Mouse (Mus musculus): Measurements from ENCODE around the gene Tmem213. TPM values are rescaled to one million over a fixed set of nuclear protein-coding genes. Genes with fewer than 3 reads are reported as not detected.

Gene Tmem213
- polyA plus RNA-seq, 1 experiment from 2014 or later: not detected

GRCm38 (mm10) chr6:38108449-38108848, 606 bp upstream of the Tmem213 start:
- no peak for ATAC-seq (ENCODE audit: low read depth)
- no peak overlapping the region for H3K27ac ChIP-seq (ENCODE audit: low read depth, low read length)
- 91% methylated on average over 5 of the region's 5 CpGs for WGBS
- no peaks in the 10 kb centered on the region for H3K36me3 ChIP-seq (ENCODE audit: control insufficient read depth, insufficient read depth, low read length)
- H3K4me3 ChIP-seq (ENCODE audit: low read depth, low read length): no peak overlapping the region
- H3K9me3 ChIP-seq (ENCODE audit: control insufficient read depth, low read length): no peaks in the 10 kb centered on the region
- H3K9ac ChIP-seq (replicated peaks; ENCODE audit: low read depth, low read length): no peak overlapping the region
- H3K27me3 ChIP-seq (ENCODE audit: control insufficient read depth, insufficient read depth, low read length): no peaks in the 10 kb centered on the region
- H3K4me1 ChIP-seq (ENCODE audit: control insufficient read depth, insufficient read depth, low read length): no peaks in the 10 kb centered on the region
- H3K4me2 ChIP-seq (ENCODE audit: low read depth, low read length): no peak overlapping the region

GRCm38 (mm10) chr6:38109871-38110270, 816 bp downstream of the Tmem213 start:
- Histone ChIP-seq H3K27ac (ENCODE audit: low read depth, low read length) (no peak overlapping the region), H3K4me2 (ENCODE audit: low read depth, low read length) (no peak overlapping the region), H3K4me1 (ENCODE audit: control insufficient read depth, insufficient read depth, low read length) (no peaks in the 10 kb centered on the region), H3K4me3 (ENCODE audit: low read depth, low read length) (no peak overlapping the region), H3K9me3 (ENCODE audit: control insufficient read depth, low read length) (no peaks in the 10 kb centered on the region), H3K27me3 (ENCODE audit: control insufficient read depth, insufficient read depth, low read length) (no peaks in the 10 kb centered on the region), H3K9ac (replicated peaks; ENCODE audit: low read depth, low read length) (no peak overlapping the region), H3K36me3 (ENCODE audit: control insufficient read depth, insufficient read depth, low read length) (no peaks in the 10 kb centered on the region)
- ATAC-seq (ENCODE audit: low read depth): no peak
- WGBS: 19% methylated on average over 9 of the region's 9 CpGs

- H3K9me3 ChIP-seq (ENCODE audit: control insufficient read depth, low read length): no peaks in the 10 kb centered on the region
- no peaks in the 10 kb centered on the region for H3K4me1 ChIP-seq (ENCODE audit: control insufficient read depth, insufficient read depth, low read length)
- H3K27me3 ChIP-seq (ENCODE audit: control insufficient read depth, insufficient read depth, low read length): no peaks in the 10 kb centered on the region
- no peaks in the 10 kb centered on the region for H3K36me3 ChIP-seq (ENCODE audit: control insufficient read depth, insufficient read depth, low read length)
- no peak overlapping the region for H3K9ac ChIP-seq (replicated peaks; ENCODE audit: low read depth, low read length)
- H3K4me3 ChIP-seq (ENCODE audit: low read depth, low read length): no peak overlapping the region
- no peak overlapping the region for H3K4me2 ChIP-seq (ENCODE audit: low read depth, low read length)
- H3K27ac ChIP-seq (ENCODE audit: low read depth, low read length): no peak overlapping the region
- WGBS: 79% methylated on average over 9 of the region's 9 CpGs
- no peak for ATAC-seq (ENCODE audit: low read depth)
These were observed 1.8 kb downstream of the Tmem213 start for GRCm38 (mm10) chr6:38110859-38111258.

- Histone ChIP-seq H3K9ac (replicated peaks; ENCODE audit: low read depth, low read length) (no peak overlapping the region), H3K4me1 (ENCODE audit: control insufficient read depth, insufficient read depth, low read length) (no peaks in the 10 kb centered on the region), H3K4me2 (ENCODE audit: low read depth, low read length) (no peak overlapping the region), H3K27ac (ENCODE audit: low read depth, low read length) (no peak overlapping the region), H3K27me3 (ENCODE audit: control insufficient read depth, insufficient read depth, low read length) (no peaks in the 10 kb centered on the region), H3K36me3 (ENCODE audit: control insufficient read depth, insufficient read depth, low read length) (no peaks in the 10 kb centered on the region), H3K9me3 (ENCODE audit: control insufficient read depth, low read length) (no peaks in the 10 kb centered on the region), H3K4me3 (ENCODE audit: low read depth, low read length) (no peak overlapping the region)
- WGBS: 73% methylated on average over 4 of the region's 4 CpGs
- ATAC-seq (ENCODE audit: low read depth): no peak
These were observed 7.2 kb downstream of the Tmem213 start for GRCm38 (mm10) chr6:38116107-38116770.

- no peak overlapping the region for H3K4me2 ChIP-seq (ENCODE audit: low read depth, low read length)
- no peak for ATAC-seq (ENCODE audit: low read depth)
- H3K9ac ChIP-seq (replicated peaks; ENCODE audit: low read depth, low read length): no peak overlapping the region
- no peaks in the 10 kb centered on the region for H3K27me3 ChIP-seq (ENCODE audit: control insufficient read depth, insufficient read depth, low read length)
- H3K4me1 ChIP-seq (ENCODE audit: control insufficient read depth, insufficient read depth, low read length): no peaks in the 10 kb centered on the region
- 90% methylated on average over 6 of the region's 6 CpGs for WGBS
- H3K4me3 ChIP-seq (ENCODE audit: low read depth, low read length): no peak overlapping the region
- no peaks in the 10 kb centered on the region for H3K9me3 ChIP-seq (ENCODE audit: control insufficient read depth, low read length)
- no peak overlapping the region for H3K27ac ChIP-seq (ENCODE audit: low read depth, low read length)
- no peaks in the 10 kb centered on the region for H3K36me3 ChIP-seq (ENCODE audit: control insufficient read depth, insufficient read depth, low read length)
These were observed 9.3 kb downstream of the Tmem213 start for GRCm38 (mm10) chr6:38118341-38118740.

- H3K4me1 ChIP-seq (ENCODE audit: control insufficient read depth, insufficient read depth, low read length): no peaks in the 10 kb centered on the region
These were observed 11.8 kb downstream of the Tmem213 start for GRCm38 (mm10) chr6:38120681-38121371.

GRCm38 (mm10) chr6:38121843-38122242, 12.8 kb downstream of the Tmem213 start:
- H3K4me2 ChIP-seq (ENCODE audit: low read depth, low read length): no peak overlapping the region
- 89% methylated on average over 5 of the region's 5 CpGs for WGBS
- no peak for ATAC-seq (ENCODE audit: low read depth)
- H3K36me3 ChIP-seq (ENCODE audit: control insufficient read depth, insufficient read depth, low read length): peaks cover 5% of the 10 kb centered on the region; the same call in 1 of the 2 replicates
- no peaks in the 10 kb centered on the region for H3K9me3 ChIP-seq (ENCODE audit: control insufficient read depth, low read length)
- no peak overlapping the region for H3K9ac ChIP-seq (replicated peaks; ENCODE audit: low read depth, low read length)
- H3K4me1 ChIP-seq (ENCODE audit: control insufficient read depth, insufficient read depth, low read length): no peaks in the 10 kb centered on the region
- no peak overlapping the region for H3K27ac ChIP-seq (ENCODE audit: low read depth, low read length)
- H3K27me3 ChIP-seq (ENCODE audit: control insufficient read depth, insufficient read depth, low read length): no peaks in the 10 kb centered on the region
- no peak overlapping the region for H3K4me3 ChIP-seq (ENCODE audit: low read depth, low read length)

More at GRCm38 (mm10) chr6:38120681-38121371, 11.8 kb downstream of the Tmem213 start:
- no peak overlapping the region for H3K27ac ChIP-seq (ENCODE audit: low read depth, low read length)
- H3K4me3 ChIP-seq (ENCODE audit: low read depth, low read length): no peak overlapping the region
- H3K36me3 ChIP-seq (ENCODE audit: control insufficient read depth, insufficient read depth, low read length): no peaks in the 10 kb centered on the region
- H3K9me3 ChIP-seq (ENCODE audit: control insufficient read depth, low read length): no peaks in the 10 kb centered on the region
- H3K27me3 ChIP-seq (ENCODE audit: control insufficient read depth, insufficient read depth, low read length): no peaks in the 10 kb centered on the region
- no peak for ATAC-seq (ENCODE audit: low read depth)
- H3K4me2 ChIP-seq (ENCODE audit: low read depth, low read length): no peak overlapping the region
- 78% methylated on average over 9 of the region's 9 CpGs for WGBS
- H3K9ac ChIP-seq (replicated peaks; ENCODE audit: low read depth, low read length): no peak overlapping the region

- no peaks in the 10 kb centered on the region for H3K27me3 ChIP-seq (ENCODE audit: control insufficient read depth, insufficient read depth, low read length)
- H3K36me3 ChIP-seq (ENCODE audit: control insufficient read depth, insufficient read depth, low read length): peaks cover 13% of the 10 kb centered on the region
- H3K4me1 ChIP-seq (ENCODE audit: control insufficient read depth, insufficient read depth, low read length): no peaks in the 10 kb centered on the region
- H3K4me3 ChIP-seq (ENCODE audit: low read depth, low read length): no peak overlapping the region
- WGBS: 75% methylated on average over 6 of the region's 6 CpGs
- no peak overlapping the region for H3K9ac ChIP-seq (replicated peaks; ENCODE audit: low read depth, low read length)
- H3K4me2 ChIP-seq (ENCODE audit: low read depth, low read length): no peak overlapping the region
- H3K9me3 ChIP-seq (ENCODE audit: control insufficient read depth, low read length): no peaks in the 10 kb centered on the region
- no peak overlapping the region for H3K27ac ChIP-seq (ENCODE audit: low read depth, low read length)
- no peak for ATAC-seq (ENCODE audit: low read depth)
These were observed 13.7 kb downstream of the Tmem213 start for GRCm38 (mm10) chr6:38122791-38123190.

- ATAC-seq (ENCODE audit: low read depth): no peak
- H3K9me3 ChIP-seq (ENCODE audit: control insufficient read depth, low read length): no peaks in the 10 kb centered on the region
- no peak overlapping the region for H3K9ac ChIP-seq (replicated peaks; ENCODE audit: low read depth, low read length)
- no peak overlapping the region for H3K4me2 ChIP-seq (ENCODE audit: low read depth, low read length)
- H3K27me3 ChIP-seq (ENCODE audit: control insufficient read depth, insufficient read depth, low read length): no peaks in the 10 kb centered on the region
- no peak overlapping the region for H3K4me3 ChIP-seq (ENCODE audit: low read depth, low read length)
- H3K27ac ChIP-seq (ENCODE audit: low read depth, low read length): no peak overlapping the region
- 83% methylated on average over 18 of the region's 18 CpGs for WGBS
- no peaks in the 10 kb centered on the region for H3K4me1 ChIP-seq (ENCODE audit: control insufficient read depth, insufficient read depth, low read length)
- H3K36me3 ChIP-seq (ENCODE audit: control insufficient read depth, insufficient read depth, low read length): peaks cover 22% of the 10 kb centered on the region
These were observed 14.6 kb downstream of the Tmem213 start for GRCm38 (mm10) chr6:38123471-38124206.

All from neural tube, embryonic 14.5 days (tissue).